Mouse (Mus musculus) layer of hippocampus, adult 9-11 months (tissue): ENCODE measurements around the gene Ldlrap1.
"Not testable (repeated sequence)": the region's sequence is repeated elsewhere in the genome, so short reads cannot be mapped to it uniquely, and the experiment has no call there.

Experiments used
- DNase-seq: peaks from one replicate; pipeline ENCODE4 v3.0.0; 2022

Ldlrap1 gene

DNA sequence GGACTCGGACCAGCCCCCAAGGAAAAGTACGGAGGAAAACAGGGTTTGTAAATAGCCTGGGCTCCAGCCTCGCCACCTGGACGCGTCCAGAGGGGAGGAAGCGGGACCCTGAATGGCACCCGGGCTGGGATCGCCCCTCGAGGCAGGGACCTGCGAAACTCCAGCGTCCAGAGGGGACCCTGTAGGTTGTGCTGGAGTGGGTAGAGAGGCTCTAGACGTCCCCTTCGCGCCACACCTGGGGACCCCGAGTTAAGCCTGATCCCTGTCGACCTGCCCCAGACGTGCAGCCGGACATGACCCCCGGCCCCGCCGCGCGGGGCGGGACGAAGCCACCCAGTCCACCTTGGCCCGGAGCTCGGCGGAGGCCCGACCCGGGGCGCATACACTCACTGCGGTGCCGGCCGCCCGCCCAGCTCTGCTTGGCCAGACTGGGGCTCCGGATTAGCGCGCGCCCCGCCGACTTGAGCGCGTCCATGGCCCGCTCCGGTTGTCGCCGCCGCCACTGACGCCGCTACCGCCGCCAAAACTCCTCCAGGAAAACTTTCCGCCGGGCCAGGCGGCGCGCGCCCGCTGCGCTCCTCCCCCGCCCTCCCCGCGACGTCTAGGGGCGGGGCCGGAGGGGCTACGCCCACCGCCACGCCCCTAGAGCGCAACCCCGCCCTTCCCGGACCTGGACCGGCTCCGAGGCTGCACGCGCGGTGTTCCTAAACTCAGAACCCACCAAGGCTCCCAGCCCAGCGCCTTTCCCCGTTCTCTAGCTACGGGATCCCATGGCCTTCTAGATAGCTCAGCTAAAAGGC is at the start of gene Ldlrap1:
Ldlrap1 (minus strand) TSS at position 599 of the 800 bp plus-strand sequence.
- no peak for DNase-seq

DNA sequence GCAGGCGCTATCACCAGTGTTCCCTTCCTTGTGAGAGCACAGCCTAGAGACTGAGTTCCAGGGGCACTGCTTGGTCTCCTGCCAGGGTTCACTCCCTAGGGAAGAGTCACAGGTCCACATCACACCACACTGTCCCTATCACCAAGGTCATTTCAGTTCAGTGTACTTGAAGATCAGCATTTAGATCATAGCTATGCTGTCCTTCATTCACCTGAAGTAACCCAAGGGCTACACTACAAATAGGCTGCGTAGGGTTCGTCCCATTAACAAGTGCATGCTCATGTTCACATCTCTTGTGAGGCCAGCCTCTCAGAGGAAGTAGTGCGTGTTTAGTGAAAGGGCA is 46.4 kb upstream of the Ldlrap1 start:
- DNase-seq: no peak

DNA sequence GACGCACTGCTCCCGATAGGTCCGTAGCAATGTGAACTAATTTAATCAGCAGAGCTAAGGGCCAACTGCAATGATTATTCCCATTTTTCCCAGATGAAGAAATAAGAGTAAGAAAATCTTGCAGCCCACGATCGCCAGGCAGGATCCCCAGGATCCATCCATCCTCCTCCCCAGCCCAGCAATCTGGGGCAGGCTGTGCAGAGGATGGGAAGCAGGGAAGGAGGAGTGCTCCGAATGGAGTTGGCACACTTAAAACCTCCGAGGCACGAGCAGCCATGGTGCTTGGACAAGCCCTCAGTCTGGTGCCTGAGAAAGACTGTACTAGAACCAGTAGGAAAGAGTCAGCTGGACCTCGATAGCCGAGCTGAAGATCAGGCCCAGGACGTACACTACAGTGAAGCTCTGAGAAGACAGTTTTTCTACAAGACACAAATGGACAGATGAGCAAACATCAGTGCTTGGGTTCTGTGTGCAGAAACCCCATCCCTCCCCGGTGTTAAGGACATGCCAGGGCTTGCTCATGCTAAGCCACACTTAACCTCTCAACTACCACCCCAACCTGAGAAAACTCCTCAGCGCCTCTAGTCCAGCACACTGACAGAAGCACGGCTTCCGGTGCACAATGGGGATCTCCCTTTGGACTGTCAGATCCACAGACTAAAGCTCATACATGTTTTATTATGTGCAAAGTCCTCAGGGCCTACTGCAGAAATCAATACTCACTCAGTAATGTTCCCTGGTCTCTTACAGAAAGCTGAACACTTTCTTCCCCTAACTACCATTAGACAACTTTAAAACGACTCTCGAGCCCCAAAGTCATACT is 45.8 kb upstream of the Ldlrap1 start:
- no peak for DNase-seq

DNA sequence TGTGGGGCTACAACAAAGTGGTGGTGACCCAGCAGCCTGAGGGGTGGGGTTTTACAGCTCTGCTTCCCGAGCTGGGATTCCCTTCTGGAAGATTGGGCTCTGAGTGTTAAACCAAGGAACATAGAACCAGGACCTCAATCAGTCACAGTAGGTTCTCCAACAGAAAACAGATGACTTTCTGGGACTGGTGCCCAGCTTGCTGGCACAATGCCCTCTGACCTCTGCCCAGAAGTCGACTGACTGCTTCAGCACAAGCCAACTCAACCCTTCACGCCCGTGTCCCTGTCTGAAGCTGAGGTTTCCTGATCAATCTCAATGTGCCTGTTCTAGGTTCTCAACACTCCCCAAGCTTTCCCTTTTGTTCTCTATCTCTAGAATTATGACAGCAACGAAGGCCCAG is 36.9 kb upstream of the Ldlrap1 start:
- DNase-seq: no peak

DNA sequence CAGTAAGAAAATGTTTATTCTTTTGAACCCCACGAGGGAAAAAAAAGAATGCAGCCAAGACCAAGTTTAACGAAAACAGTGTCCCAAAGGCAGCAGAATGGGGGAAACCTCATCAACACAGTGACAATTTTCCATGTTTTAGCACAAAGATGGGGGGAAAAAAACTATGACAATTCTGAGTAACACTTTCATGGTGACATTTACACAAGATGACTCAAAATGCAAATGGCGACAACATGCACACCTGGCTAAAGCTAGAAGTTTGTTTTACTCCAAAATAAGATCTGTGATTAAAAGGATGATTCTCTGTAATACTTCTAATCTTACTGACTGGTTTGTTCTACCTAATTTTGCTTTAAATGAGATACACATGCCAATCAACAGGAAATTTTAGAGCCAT is 34.9 kb upstream of the Ldlrap1 start:
- no peak for DNase-seq

DNA sequence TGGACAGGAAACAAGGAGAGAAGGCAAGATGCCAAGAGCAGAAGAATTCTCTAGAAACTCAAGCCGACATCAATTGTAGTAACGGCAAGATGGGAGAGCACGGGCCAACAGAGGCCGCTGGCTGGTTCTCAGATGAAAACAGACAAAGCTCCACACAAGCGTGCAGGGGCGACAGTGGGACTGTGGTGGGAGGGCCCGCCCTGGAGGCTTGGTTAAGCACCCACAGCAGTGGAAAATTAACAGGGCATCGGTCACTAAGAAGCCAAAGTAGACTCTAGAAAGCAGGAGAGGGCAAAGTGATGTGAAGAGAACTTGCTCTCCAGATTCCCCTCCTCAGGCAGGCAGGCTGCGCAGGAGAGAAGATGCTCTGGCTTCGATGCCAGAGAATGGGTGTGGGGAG is 34.3 kb upstream of the Ldlrap1 start:
- DNase-seq: no peak

DNA sequence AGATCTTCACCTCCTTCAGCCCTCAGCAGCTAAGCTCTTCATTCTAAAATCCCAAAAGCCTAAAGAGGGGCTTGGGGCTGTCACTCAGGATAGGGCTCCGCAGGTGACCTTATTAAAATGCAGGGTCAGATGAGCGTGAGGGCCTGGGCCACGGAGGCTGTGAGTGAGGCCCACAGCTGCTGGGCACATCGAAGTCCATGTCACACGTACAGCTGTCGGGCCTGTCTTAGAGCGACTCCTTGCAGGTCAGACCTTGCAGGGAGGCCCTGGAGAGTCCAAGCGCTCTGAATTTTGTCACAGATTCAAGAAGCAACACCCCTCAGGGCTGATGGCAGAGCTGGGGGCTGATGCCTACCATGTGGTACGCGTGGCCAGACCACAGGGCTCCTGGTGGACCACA is 32.9 kb upstream of the Ldlrap1 start:
- no peak for DNase-seq

DNA sequence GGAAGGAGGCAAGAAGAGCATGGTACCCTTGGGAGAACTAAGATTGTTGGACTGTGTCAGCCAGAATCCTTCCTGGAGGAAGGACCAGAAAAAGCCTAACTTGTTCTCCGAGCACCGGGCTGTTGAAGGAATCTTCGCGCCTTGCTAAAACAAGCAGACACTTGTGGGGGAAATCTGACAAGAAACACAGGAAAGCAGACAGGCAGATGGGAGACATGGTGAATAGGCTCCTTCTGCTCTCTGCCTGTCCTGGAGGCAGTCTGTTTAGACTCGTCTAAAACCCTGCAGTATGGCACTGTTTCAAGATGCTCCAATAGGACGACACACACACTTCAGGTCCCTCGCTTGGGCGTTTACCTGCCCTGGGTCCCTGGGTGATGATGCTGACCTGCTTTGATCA is 32.3 kb upstream of the Ldlrap1 start:
- peak; percentile 42 for DNase-seq

DNA sequence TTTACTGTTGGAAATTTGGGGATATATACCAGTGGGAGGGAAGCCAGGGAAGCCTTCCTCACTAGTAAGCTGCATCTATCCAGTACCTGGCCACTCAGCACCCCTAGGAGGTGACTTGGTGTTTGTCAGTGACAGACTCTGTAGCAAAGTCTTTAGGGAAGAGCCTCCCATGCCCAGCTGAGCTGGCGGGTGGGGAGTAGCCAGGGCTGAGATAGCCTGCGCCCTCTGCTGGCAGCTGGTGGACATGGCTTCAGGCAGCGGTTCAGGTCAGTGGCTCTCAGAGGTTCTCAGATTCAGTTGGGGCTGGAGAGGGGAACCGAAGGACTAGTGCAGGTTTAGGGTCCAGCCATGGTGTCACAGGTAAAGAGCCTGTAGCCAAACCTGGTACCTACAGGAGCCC is 31.4 kb upstream of the Ldlrap1 start:
- peak; percentile 50 for DNase-seq

DNA sequence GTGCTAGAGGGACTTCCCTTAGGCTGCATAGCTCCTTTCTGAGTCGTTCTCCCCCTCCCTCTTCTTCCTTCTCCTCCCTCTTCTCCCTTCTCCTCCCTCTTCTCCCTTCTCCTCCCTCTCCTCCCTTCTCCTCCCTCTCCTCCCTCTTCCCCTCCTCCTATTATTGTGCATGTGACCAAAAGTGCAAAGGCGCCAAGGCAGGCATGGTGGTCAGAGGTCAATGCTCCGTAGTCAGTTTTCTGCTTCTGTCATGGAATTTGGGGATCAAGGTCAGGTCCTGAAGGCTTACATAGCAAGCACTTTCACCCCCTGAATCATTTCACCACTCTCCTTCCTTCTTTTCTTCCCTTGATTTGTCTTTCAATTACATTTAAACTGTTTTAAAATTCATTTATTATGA is 31.0 kb upstream of the Ldlrap1 start:
- DNase-seq: no peak

DNA sequence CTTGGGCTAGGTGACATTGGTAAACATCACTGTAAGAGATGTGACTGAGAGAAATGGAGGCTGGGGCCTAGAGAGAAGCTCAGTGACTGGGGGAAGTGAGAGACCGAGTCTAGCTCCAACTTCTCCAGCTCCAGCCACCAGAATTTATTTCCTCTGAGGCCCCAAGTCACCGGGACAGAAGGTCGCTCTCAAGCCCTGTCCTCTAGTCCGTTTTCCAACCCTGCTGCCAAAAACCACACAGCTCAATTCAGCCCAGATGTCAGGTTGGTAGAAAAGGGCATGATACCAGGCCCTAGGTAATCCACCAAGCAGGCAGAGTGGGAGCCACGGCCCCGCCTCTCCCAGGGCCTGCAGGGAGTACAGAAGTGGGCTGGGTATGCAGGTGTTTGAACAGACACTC is 29.8 kb upstream of the Ldlrap1 start:
- no peak for DNase-seq

DNA sequence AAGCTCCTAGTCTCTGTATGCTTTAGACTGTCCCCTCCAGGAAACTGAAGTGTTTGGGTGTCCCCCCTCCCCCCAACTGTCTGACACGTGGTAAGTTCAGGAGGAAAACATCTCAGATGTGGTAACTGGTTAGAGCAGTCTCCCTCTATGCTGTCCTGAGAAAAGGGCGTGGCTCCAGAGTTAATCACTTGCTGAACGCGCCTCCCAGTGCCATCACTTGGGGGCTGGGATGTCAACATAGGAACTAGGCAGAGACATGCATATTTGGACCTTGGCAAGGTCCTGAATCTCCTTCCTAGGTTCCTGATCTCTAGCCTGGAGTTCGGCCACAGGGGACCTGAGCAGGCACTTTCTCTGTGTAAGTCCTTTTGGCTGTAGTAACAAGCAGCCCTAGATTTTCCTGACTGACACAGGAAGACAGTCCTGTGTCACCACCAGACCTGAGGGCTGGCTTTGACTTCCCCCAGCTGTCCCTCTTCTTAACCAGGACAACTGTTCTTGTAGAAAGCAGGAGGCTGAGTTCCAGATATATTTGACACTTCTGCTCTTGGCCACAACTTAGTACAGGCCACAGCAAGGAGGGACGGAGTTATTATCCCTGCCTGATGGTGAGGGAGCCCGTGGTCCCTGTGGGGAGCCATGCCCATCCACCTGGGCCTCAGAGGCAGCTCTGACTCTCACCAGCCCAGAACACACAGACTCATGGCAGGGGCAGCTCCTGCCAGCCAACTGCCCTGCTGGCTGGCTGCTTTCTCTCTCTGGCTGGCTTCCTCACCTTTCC is 28.9 kb upstream of the Ldlrap1 start:
- DNase-seq: no peak

DNA sequence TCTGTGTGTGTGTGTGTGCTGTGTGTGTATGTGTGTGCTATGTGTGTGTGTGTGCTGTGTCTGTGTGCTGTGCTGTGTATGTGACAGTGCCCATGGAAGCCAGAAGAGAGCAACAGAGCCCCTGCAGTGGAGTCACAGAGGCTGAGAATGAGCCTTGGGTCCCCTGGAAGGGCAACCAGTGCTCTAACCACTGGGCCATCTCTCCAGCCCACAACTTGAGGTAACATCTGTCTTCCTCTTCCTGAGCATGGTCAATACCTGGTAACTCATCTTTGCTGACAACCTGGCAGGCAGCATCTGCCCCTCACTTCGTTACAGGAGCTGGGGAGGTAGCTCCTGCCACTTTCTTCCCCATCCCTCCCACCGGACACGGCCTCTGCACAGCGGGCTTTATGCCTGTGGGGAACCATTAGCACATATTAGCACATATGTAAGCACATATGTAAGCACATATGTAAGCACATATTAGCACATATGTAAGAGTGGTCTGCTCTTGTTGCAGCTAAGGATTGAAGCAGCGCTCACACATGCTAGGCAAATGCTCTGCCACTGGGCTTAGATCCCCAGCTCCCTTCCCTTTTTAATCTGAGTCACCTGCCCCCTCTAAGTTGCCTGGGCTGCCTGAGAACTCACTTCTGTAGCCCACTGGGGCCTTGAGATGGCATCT is 28.1 kb upstream of the Ldlrap1 start:
- no peak for DNase-seq

DNA sequence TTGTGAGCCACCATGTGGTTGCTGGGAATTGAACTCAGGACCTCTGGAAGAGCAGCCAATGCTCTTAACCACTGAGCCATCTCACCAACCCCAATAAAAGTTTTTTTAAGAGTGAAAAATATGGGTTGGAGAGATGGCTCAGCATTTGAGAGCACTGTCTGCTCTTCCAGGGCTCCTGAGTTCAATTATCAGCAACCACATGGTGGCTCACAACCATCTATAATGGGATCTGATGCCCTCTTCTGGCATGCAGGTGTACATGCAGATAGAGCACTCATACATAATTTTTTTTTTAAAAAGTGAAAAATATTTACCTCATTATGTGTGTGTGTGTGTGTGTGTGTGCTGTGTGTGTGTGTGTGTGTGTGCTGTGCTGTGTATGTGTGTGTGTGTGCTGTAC is 27.1 kb upstream of the Ldlrap1 start:
- DNase-seq: not testable (repeated sequence)

DNA sequence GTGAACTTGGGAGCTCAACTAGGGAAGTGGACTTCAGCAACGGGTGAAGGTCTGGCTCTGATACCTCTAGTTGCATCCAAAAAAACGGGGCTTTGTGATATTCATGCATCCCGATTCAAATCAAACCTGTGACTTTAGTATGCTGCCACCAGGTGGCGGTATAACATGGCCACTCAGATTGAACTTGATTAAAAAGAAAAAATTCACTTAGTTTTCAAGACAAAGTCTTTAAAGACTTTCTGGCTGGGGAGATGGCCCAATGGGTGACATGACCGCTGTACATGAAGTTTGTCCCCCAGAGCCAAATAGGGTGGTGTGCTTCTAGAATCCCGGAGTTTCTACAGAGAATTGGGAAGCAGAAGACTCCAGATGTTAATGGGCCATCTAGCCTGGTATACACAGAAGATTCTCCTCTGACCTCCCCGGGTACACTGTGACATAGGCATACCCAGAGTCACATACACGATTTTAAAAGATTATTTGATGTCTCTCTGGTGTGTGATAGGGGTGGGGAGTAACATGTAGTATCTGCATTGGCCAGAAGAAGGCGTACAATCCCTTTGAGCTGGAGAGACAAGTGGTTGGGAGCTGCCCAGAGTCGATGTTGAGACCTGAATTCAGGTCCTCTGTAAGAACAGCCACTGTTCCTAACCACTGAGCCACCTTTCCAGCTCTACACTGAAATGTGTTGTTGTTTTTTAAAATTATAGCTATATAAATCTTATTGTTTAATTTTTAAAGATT is 25.6 kb upstream of the Ldlrap1 start:
- no peak for DNase-seq

DNA sequence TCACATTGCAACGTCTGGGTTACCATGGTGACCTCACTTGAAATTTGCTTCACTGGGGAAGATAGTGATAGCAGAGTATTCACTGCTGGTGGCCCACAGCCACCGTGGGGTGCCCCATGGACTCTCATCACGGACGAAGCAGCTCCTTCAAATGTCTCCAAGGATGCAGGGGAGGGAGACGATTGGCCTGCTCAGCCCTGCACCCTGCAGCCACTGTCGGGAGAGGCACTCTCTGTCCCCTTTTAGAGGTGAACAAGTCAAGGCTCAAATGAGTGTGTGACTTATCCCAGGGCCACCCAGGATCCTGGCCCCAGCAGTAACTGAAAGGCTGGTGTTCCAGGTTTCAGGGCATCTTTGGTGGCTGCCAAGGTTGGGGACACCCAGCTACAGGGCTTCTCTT is 23.9 kb upstream of the Ldlrap1 start:
- DNase-seq: no peak

DNA sequence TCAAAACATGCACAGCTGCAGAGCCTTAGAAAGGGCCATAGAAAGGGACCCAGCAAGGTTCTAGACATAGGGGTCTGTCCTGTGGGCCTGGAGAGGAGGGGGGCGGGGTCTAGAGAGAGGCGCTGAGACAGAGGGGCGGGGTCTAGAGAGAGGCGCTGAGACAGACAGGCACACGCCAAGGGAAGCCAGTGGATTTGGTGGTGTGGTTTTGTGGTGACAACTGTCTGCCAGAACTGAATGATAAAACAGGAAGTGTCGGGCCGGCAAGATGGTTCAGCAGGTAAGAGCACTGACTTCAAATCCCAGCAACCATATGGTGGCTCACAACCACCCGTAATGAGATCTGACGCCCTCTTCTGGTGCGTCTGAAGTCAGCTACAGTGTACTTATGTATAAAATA is 19.1 kb upstream of the Ldlrap1 start:
- no peak for DNase-seq

DNA sequence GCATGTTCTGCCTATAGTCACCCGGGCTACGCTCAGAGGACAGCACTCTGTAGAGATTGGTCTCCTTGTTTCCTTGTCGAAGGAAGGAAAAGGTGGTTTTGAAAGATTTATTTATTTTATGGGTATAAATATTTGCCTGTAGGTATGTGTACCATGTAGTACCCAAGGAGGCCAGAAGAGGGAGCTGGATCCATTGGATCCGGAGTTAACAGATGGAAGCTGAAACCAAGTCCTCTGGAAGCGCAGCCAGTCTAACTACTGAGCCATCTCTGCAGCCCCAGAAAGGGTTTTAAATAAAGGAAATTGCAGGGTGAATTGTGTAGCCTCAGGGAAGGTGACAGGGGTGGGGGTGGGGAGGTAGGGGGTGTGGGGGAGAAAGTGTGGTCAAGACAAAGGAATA is 16.9 kb upstream of the Ldlrap1 start:
- DNase-seq: no peak

DNA sequence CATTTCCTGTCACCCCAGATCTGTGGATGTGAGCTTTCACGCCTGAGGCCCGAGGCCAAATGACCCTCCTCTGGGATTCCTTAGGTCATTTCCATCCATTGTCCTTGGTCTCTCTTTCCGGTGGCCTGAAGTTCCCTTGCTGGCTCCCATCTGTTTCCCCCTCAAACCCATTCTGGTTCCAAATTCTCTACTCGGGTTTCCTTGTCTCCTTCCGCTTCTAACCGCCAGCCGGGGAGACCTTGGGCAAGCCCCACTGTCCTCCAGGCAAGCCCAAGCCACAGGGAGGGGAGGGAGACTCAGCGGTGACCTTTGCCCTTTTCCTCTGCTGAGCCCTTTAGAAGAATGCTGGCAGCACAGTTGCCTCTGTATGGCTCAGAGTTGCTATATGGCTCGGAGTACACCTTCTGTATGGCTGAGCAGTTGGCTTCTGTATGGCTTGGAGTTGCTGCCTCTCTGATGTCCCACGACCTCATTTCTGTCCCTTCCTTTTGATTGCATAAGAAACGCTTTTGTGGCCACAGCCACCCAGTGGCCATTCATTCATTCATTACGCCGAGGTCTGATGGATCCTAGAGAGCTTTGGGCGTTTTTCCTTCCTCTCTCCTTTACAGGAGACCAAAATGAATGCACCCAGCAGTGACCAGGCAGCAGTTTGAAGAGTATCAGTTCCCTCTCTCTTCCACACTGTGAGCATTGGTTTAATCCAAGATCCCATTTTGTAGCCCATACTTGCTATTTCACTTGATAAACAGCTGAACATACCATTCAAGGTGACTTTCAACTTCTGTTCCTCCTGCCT is 11.5 kb upstream of the Ldlrap1 start:
- DNase-seq: no peak

DNA sequence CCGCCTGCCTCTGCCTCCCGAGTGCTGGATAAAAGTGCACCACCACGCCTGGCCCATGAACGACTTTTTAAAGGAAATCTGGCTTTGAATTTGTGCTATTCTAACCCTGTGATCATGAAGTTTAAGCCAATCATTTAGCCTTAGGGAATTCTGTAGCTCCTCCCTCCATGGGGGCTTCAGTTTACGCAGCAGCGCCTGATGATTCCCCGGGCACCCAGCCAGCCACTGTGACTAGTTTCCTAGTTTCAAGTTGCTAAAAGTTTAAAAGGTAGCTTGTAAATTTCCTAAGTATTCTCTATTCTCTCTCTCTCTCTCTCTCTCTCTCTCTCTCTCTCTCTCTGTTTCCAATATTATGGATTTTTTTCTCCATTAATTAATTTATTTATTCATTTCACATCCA is 8.4 kb upstream of the Ldlrap1 start:
- DNase-seq: no peak

DNA sequence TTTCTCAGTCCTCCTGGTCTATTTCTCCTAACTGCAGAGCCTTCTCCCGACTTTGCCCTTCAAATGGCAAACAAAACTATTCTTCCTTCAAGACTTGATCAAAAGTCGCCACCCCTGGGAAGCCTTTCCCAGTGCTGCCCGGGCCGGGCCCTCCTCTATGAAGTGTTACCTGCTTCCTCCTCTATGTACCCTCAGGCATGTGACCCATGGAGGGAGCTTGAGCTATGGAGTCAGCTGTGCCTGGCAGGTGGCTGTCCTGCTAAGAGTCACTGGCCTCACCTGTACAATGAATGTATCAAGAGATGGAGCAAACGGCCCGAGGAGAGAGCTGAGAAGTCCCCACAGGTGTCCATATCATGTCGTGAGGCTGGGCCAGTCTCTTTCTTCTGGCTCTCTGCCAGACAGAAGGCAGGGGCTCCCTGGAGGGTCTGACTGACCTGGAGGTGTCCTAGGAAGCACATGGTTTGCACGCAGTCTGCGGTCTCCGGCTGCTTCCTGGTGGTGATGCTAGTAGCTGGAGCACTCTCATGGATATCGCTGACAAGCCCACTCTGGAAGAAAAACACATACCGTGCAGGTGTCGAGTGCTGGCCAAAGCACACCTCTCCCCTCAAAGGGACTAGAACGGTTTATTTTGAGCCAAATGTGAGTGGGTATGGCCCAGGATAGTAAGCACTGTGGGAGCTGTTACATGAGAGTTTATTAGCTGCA is 7.6 kb upstream of the Ldlrap1 start:
- DNase-seq: no peak
